Mouse (Mus musculus) spleen, adult 2 months (tissue): ENCODE data around the gene Zbtb18. TPM values are rescaled to one million over a fixed set of nuclear protein-coding genes. Genes with fewer than 3 reads are reported as not detected.

Experiments
- DNase-seq, 2 experiments: peaks; one replicate each; pipeline versions ENCODE4 v3.0.0 to v3.0.0-alpha.2; 2012 to 2021; ENCODE audit warnings: low spot score in 2 of 2, low read depth in 1 of 2
- H3K27ac ChIP-seq: fragments of 200-500 bp; 2 replicates; pipeline ENCODE4 v1.5.1; 2012; ENCODE audit warnings: low read length, inconsistent platforms; ENCODE audit not compliant: insufficient read depth
- H3K27me3 ChIP-seq: fragments of 200-500 bp; 2 replicates; pipeline ENCODE4 v1.6.1; 2012; ENCODE audit warnings: mild to moderate bottlenecking, moderate library complexity, low read length, inconsistent platforms; ENCODE audit not compliant: control insufficient read depth, insufficient read depth
- H3K36me3 ChIP-seq: fragments of 200-500 bp; 2 replicates; pipeline ENCODE4 v1.6.1; 2012; ENCODE audit warnings: mild to moderate bottlenecking, low read length, inconsistent platforms; ENCODE audit not compliant: control insufficient read depth, insufficient read depth
- H3K4me1 ChIP-seq: fragments of 200-500 bp; 2 replicates; pipeline ENCODE4 v1.6.1; 2011; ENCODE audit warnings: inconsistent platforms; ENCODE audit not compliant: control insufficient read depth, insufficient read depth, insufficient read length
- H3K4me3 ChIP-seq: fragments of 200-500 bp; 2 replicates; pipeline ENCODE4 v1.5.1; 2011; ENCODE audit warnings: mild to moderate bottlenecking, inconsistent platforms; ENCODE audit not compliant: insufficient read depth, insufficient read length; ENCODE audit errors: extremely low read depth
- CTCF ChIP-seq: fragments of 200-500 bp; IDR thresholded peaks from 2 replicates; pipeline ENCODE4 v1.5.1; 2011; ENCODE audit warnings: mild to moderate bottlenecking, inconsistent platforms; ENCODE audit not compliant: insufficient read depth, insufficient read length, insufficient replicate concordance; ENCODE audit errors: extremely low read depth
- POLR2A ChIP-seq: fragments of 200-500 bp; IDR thresholded peaks from 2 replicates; pipeline ENCODE4 v1.6.1; 2011; ENCODE audit warnings: low read depth, low read length, inconsistent platforms
- WGBS: fragments of 180-500 bp; shearing (Covaris S2); methylation state at CpG from one replicate; pipeline ENCODE4 v1.1.7; 2018; 5-methylcytosine and 5-hydroxymethylcytosine counted together
- polyA plus RNA-seq: library from polyadenylated mRNA; depleted of rRNA; stranded (reverse); fragments of >200 nt; gene quantifications from 2 replicates; pipeline ENCODE4 v1.2.3, GENCODE M21; 2012

Gene Zbtb18
- polyA plus RNA-seq, 1 experiment, result 18.1 TPM

DNA sequence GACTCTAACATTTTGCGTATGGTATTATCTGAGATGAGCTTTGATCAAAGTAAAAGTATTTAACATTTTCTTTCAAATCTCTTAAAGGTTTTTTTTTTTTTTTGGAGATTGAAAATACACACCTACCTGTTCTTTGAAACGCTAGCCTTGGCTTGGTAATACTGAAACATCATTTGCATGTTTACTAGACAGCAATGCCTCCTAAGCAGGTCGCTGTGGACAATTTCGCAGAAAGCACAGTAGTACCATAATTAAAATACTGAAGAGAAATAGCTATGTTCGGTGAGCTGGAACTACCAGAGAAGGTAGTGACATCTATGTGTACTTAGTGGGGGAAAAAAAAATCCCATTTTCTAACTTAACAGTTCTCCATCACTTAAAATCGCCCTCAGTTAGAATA lies 12.3 kb downstream of the Zbtb18 start:
- 76% methylated on average over 6 of the region's 6 CpGs for WGBS
- TF ChIP-seq CTCF (no peak), POLR2A (no peak)
- Histone ChIP-seq H3K4me3 (no peak overlapping the region), H3K27me3 (no peaks in the 10 kb centered on the region), H3K36me3 (no peaks in the 10 kb centered on the region), H3K27ac (no peak overlapping the region), H3K4me1 (peaks cover 3% of the 10 kb centered on the region; the same call in 1 of the 2 replicates)
- DNase-seq, result no peak

DNA sequence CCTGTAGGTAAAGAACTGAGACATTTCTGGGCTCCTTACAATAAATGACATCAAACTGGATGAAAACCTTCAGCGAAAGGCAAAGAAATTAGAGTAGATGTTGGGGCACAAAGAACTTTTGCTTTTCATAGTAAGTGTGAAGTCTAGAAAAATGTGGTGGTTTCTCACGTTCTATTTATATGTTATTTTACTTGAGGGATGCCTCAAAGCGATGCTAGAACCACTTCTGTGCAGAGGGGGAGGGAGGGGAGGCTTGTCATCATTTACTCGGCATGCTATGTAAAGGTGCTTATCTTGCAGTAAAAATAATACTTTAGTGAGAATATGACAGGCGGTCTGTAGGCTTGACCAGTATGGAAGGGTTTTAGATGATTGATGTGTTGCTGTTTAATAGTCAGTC lies 13.3 kb downstream of the Zbtb18 start:
- no peak for DNase-seq
- 60% methylated on average over 5 of the region's 5 CpGs for WGBS
- no peak overlapping the region for H3K27ac ChIP-seq
- H3K4me3 ChIP-seq, result no peak overlapping the region
- peaks cover 3% of the 10 kb centered on the region; the same call in 1 of the 2 replicates for H3K4me1 ChIP-seq
- TF ChIP-seq CTCF (no peak), POLR2A (no peak)
- H3K36me3 ChIP-seq, result no peaks in the 10 kb centered on the region
- no peaks in the 10 kb centered on the region for H3K27me3 ChIP-seq

DNA sequence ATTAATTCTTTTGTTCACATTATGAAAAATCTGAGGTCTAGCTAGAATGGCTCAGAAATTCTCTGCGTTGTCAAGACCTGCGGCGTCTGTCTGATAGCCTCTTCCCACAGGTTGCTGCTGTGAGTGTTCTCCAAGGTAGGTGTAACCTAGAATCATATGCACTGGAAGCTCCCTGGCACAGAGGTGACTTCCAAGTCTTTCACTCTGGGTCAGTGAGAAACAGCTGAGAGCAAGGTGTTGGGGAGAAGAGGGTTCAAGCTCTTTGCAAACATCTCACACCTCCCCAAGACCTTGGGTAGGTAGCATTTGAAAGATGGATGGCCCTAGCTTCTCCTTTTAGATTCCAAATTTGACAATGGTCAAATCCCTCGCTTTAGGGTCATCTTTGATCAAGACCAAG lies 14.1 kb downstream of the Zbtb18 start:
- H3K4me1 ChIP-seq, result peaks cover 3% of the 10 kb centered on the region; the same call in 1 of the 2 replicates
- H3K4me3 ChIP-seq, result no peak overlapping the region
- H3K27ac ChIP-seq, result no peak overlapping the region
- 89% methylated on average over 4 of the region's 4 CpGs for WGBS
- TF ChIP-seq POLR2A, result no peak
- TF ChIP-seq CTCF, result no peak
- H3K36me3 ChIP-seq, result no peaks in the 10 kb centered on the region
- no peak for DNase-seq
- H3K27me3 ChIP-seq, result no peaks in the 10 kb centered on the region

DNA sequence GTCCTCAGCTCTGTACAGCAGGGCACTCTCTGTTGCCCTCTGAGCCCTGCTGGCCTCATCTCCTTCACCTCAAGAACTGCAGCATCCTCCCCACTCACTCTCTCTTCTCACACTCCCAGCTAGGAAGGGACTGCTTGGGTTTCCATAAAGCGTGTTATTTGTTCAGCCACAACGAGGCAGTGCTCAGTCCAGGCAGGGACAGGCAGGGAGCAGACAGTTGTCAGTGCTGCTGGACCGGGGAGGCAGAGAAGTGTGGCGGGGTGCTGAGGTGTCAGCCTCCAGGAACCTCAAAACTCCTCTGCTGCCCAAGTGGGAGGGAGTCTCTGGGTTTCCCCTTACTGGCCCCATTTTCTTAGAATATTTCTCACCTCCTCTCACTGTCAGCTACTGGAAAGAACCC lies 14.6 kb downstream of the Zbtb18 start:
- WGBS, result 24% methylated on average over 4 of the region's 4 CpGs
- DNase-seq, result no peak
- Histone ChIP-seq H3K36me3 (no peaks in the 10 kb centered on the region), H3K27ac (no peak overlapping the region), H3K4me3 (no peak overlapping the region), H3K27me3 (no peaks in the 10 kb centered on the region), H3K4me1 (peaks cover 3% of the 10 kb centered on the region; the same call in 1 of the 2 replicates)
- TF ChIP-seq CTCF (no peak), POLR2A (no peak)

DNA sequence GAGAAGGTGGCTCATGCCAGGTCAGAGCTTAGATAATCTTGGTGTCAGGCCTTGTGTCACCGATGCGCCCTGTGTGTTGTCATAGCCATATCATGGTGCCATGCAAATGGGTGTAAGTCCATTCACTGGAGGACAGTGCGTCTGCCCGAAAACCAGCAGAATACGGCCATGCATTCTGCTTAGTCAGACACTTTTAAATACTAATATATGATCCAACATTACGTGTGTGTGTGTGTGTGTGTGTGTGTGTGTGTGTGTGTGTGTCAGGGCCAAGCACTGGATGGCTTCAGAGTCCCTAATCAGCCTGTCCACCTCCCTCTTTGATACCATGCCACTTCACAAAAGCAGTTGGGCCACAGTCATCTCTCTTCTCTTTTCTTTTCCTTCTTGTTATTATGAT lies 15.8 kb downstream of the Zbtb18 start:
- H3K27me3 ChIP-seq, result no peaks in the 10 kb centered on the region
- peaks cover 5% of the 10 kb centered on the region; the same call in 1 of the 2 replicates for H3K4me1 ChIP-seq
- no peak for TF ChIP-seq POLR2A
- TF ChIP-seq CTCF, result no peak
- DNase-seq, result no peak
- H3K36me3 ChIP-seq, result no peaks in the 10 kb centered on the region
- H3K4me3 ChIP-seq, result no peak overlapping the region
- H3K27ac ChIP-seq, result no peak overlapping the region
- WGBS, result 98% methylated on average over 6 of the region's 6 CpGs

DNA sequence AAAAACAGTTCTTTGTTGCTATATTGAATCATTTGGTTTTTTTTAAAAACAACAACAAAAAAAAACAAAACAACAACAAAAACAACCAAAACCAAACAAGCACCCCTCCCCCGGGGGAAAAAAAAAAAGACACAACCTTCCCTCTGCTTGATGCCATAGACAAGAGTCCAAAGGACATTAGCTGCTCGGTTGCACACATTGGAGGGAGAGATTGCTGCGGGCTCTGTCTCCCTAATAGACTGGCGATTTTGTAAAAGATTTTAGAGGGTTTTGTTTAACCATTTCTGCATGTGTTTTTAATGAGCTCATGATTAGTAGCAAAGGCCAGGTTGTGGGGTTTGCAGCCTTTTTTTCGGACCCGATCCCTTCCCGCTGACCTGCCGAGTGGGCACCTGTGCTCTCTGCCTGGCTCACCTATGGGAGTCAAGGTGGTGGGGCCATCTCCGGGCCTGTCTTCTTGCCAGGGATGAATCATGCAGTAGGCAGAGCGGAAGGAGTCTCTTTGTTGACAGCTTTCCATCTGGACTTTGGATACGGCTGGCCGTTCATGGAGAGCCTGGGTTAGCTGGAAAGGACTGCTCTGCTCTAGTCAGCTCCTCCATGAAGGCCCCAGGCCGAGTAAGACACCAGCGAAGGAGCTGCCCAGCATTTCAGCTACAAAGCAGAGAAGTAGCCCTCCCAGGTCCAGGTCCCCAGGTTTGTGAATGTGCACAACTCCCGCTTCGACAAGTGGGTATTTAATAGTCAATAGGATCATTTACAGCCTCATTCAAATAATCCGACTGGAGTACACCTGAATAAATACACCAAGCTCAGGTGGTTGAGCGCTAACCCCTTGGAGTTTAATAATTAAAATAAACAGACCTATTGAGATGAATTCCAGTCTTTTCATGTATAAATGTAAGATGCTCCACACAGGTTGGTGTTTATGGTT lies 16.6 kb downstream of the Zbtb18 start:
- H3K27me3 ChIP-seq, result no peaks in the 10 kb centered on the region
- 91% methylated on average over 18 of the region's 18 CpGs for WGBS
- peaks cover 5% of the 10 kb centered on the region; the same call in 1 of the 2 replicates for H3K4me1 ChIP-seq
- no peak overlapping the region for H3K27ac ChIP-seq
- no peak for DNase-seq
- no peak overlapping the region for H3K4me3 ChIP-seq
- H3K36me3 ChIP-seq, result no peaks in the 10 kb centered on the region
- TF ChIP-seq CTCF, result no peak
- TF ChIP-seq POLR2A, result no peak

DNA sequence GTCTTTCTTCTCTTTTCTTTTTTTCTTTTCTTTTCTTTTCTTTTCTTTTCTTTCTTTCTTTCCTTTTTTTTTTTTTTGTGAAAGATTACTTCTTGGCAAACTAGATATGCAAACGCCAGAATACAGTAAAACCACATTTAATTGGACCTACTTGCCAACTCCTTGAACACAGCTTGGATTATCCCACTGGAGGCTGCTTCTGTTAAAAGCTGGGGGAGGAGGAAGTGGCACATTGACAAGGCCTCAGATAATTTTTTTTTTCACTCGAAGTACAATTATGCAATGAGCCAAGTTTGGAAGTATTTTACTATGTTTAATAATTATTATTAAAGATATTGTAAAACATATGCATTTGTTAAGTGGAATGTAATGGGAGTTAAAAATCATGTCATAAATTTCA lies 17.4 kb downstream of the Zbtb18 start:
- TF ChIP-seq CTCF (no peak), POLR2A (no peak)
- Histone ChIP-seq H3K4me1 (peaks cover 5% of the 10 kb centered on the region; the same call in 1 of the 2 replicates), H3K4me3 (no peak overlapping the region), H3K36me3 (no peaks in the 10 kb centered on the region), H3K27me3 (no peaks in the 10 kb centered on the region), H3K27ac (no peak overlapping the region)
- WGBS, result 54% methylated on average over 2 of the region's 2 CpGs
- no peak for DNase-seq
